ENCODE assay signal across 22 mouse cellular contexts in the genomic region with DNA sequence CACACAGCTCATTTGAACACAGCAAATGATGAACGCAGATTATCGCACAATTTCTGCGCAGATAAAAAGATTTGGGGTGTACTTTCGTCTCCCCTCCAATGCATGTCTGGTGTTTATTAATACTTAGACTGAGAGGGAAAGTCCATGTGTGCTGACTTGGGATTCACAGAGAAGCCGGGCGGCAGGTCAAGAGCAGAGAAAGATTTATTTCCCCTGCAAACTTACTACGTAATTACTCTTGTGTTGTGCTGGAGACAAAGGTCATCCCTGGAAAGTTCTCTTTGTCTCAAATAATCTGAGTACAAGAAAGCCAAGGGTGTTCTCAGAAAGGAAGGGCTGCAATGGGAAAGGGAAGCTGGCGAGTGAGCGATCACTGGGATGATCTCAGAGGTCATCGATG.
A peak's percentile ranks its signal among the peaks of the same experiment; 100 is the strongest.
DNase-seq lines count a peak whose midpoint lies in the region; ATAC-seq and TF ChIP-seq lines count a peak whose summit lies in the region.
"Had no signal": no experiment of that assay in that cellular context is flagged by ENCODE, and none has a peak within 500 bp of the region (broad histone marks: within the 10 kb centered on the region; RNA-seq: fewer than 3 reads in every experiment).

No protein-coding gene starts in this region.

- no peak overlapping the region for H3K27ac ChIP-seq in stomach, embryonic 14.5 days (ENCODE audit: low read length)
- no peak overlapping the region for H3K27ac ChIP-seq in stomach, postnatal 0 days (replicated peaks)
- H3K27ac ChIP-seq in kidney, postnatal 0 days = no peak overlapping the region
- H3K27ac ChIP-seq in midbrain, embryonic 11.5 days (ENCODE audit: low read depth, low read length) = no peak overlapping the region
- H3K27ac ChIP-seq: heart, adult 2 months; heart, embryonic 15.5 days; hindbrain, embryonic 10.5 days; limb, embryonic 13.5 days; liver, embryonic 14.5 days had no signal

- H3K27me3 ChIP-seq in stomach, embryonic 14.5 days (ENCODE audit: control insufficient read depth, insufficient read depth, low read length) = no peaks in the 10 kb centered on the region
- no peaks in the 10 kb centered on the region for H3K27me3 ChIP-seq in stomach, postnatal 0 days (ENCODE audit: control insufficient read depth, insufficient read depth, low read length)
- no peaks in the 10 kb centered on the region for H3K27me3 ChIP-seq in kidney, postnatal 0 days (ENCODE audit: insufficient read depth, low read length)
- H3K27me3 ChIP-seq in midbrain, embryonic 11.5 days (ENCODE audit: control insufficient read depth, insufficient read depth, low read length) = no peaks in the 10 kb centered on the region
- H3K27me3 ChIP-seq: heart, embryonic 15.5 days; limb, embryonic 13.5 days had no signal

- no peak overlapping the region for H3K4me3 ChIP-seq in stomach, embryonic 14.5 days (ENCODE audit: low read depth, low read length)
- H3K4me3 ChIP-seq in stomach, postnatal 0 days (ENCODE audit: low read depth, low read length) = no peak overlapping the region
- H3K4me3 ChIP-seq in kidney, postnatal 0 days (replicated peaks; ENCODE audit: low read depth, low read length) = no peak overlapping the region
- H3K4me3 ChIP-seq in midbrain, embryonic 11.5 days (ENCODE audit: low read depth, low read length) = no peak overlapping the region
- H3K4me3 ChIP-seq: erythroblast, embryonic 14.5 days; heart, adult 2 months; heart, embryonic 15.5 days; hindbrain, embryonic 10.5 days; limb, embryonic 13.5 days; myocyte had no signal

- H3K4me1 ChIP-seq in stomach, embryonic 14.5 days (ENCODE audit: control insufficient read depth, insufficient read depth, low read length) = peaks cover 3% of the 10 kb centered on the region; the same call in 1 of the 2 replicates
- H3K4me1 ChIP-seq in stomach, postnatal 0 days (replicated peaks; ENCODE audit: control insufficient read depth, insufficient read depth) = no peaks in the 10 kb centered on the region
- H3K4me1 ChIP-seq in kidney, postnatal 0 days (replicated peaks; ENCODE audit: insufficient read depth, low read length) = no peaks in the 10 kb centered on the region
- peaks cover 2% of the 10 kb centered on the region; the same call in 1 of the 2 replicates for H3K4me1 ChIP-seq in midbrain, embryonic 11.5 days (ENCODE audit: control insufficient read depth, insufficient read depth, low read length)
- H3K4me1 ChIP-seq: heart, embryonic 15.5 days; limb, embryonic 13.5 days had no signal

- no peak for ATAC-seq in stomach, embryonic 14.5 days (ENCODE audit: insufficient number of reproducible peaks, insufficient read depth, low FRiP score, low read depth)
- ATAC-seq in stomach, postnatal 0 days (ENCODE audit: low FRiP score, low TSS enrichment) = no peak
- no peak for ATAC-seq in kidney, postnatal 0 days (replicated peaks; ENCODE audit: low FRiP score, low read depth)
- no peak for ATAC-seq in midbrain, embryonic 11.5 days (ENCODE audit: low FRiP score)
- ATAC-seq: forebrain, embryonic 16.5 days; inflammation-experienced regulatory T-cells, adult 6 months had no signal

- H3K9ac ChIP-seq in stomach, embryonic 14.5 days (replicated peaks; ENCODE audit: low read depth, low read length) = no peak overlapping the region
- H3K9ac ChIP-seq in stomach, postnatal 0 days (ENCODE audit: low read length) = no peak overlapping the region
- H3K9ac ChIP-seq in kidney, postnatal 0 days (ENCODE audit: low read depth, low read length) = no peak overlapping the region
- H3K9ac ChIP-seq in midbrain, embryonic 11.5 days (ENCODE audit: low read length) = no peak overlapping the region
- H3K9ac ChIP-seq: heart, embryonic 15.5 days; limb, embryonic 13.5 days; liver, embryonic 14.5 days had no signal

- H3K36me3 ChIP-seq in stomach, embryonic 14.5 days (ENCODE audit: control insufficient read depth, insufficient read depth, low read length) = no peaks in the 10 kb centered on the region
- H3K36me3 ChIP-seq in stomach, postnatal 0 days (ENCODE audit: control insufficient read depth, insufficient read depth, low read length) = no peaks in the 10 kb centered on the region
- H3K36me3 ChIP-seq in kidney, postnatal 0 days (ENCODE audit: insufficient read depth, low read length) = no peaks in the 10 kb centered on the region
- no peaks in the 10 kb centered on the region for H3K36me3 ChIP-seq in midbrain, embryonic 11.5 days (ENCODE audit: control insufficient read depth, insufficient read depth, low read length)
- H3K36me3 ChIP-seq: heart, embryonic 15.5 days; hindbrain, embryonic 10.5 days; limb, embryonic 13.5 days had no signal

- TF ChIP-seq EP300 in stomach, postnatal 0 days (optimal IDR thresholded peaks at IDR 0.05) = no peak

- H3K9me3 ChIP-seq in stomach, embryonic 14.5 days (ENCODE audit: control insufficient read depth, low read depth, low read length) = no peaks in the 10 kb centered on the region
- H3K9me3 ChIP-seq in stomach, postnatal 0 days (ENCODE audit: control insufficient read depth, low read length) = no peaks in the 10 kb centered on the region
- no peaks in the 10 kb centered on the region for H3K9me3 ChIP-seq in kidney, postnatal 0 days (replicated peaks; ENCODE audit: low read length)
- no peaks in the 10 kb centered on the region for H3K9me3 ChIP-seq in midbrain, embryonic 11.5 days (ENCODE audit: control insufficient read depth, low read length)
- H3K9me3 ChIP-seq: heart, embryonic 15.5 days; hindbrain, embryonic 10.5 days; limb, embryonic 13.5 days had no signal

- no peak for TF ChIP-seq CTCF in stomach, postnatal 0 days (IDR thresholded peaks at IDR 0.05; ENCODE audit: low read depth)
- TF ChIP-seq CTCF in kidney, postnatal 0 days (IDR thresholded peaks at IDR 0.05; ENCODE audit: low read depth) = no peak

- 0 out of 2 replicates have a peak overlapping the region, but pooled peaks have one; percentile 14 for H3K4me2 ChIP-seq in stomach, embryonic 14.5 days (replicated peaks; ENCODE audit: low read depth, low read length)
- H3K4me2 ChIP-seq in stomach, postnatal 0 days (replicated peaks; ENCODE audit: low read depth) = no peak overlapping the region
- no peak overlapping the region for H3K4me2 ChIP-seq in kidney, postnatal 0 days (ENCODE audit: low read length)
- H3K4me2 ChIP-seq in midbrain, embryonic 11.5 days = no peak overlapping the region
- H3K4me2 ChIP-seq: heart, embryonic 15.5 days; limb, embryonic 13.5 days had no signal

- 47% methylated on average over 10 of the region's 10 CpGs for WGBS in stomach, embryonic 14.5 days
- 54% methylated on average over 10 of the region's 10 CpGs for WGBS in stomach, postnatal 0 days
- 46% methylated on average over 10 of the region's 10 CpGs for WGBS in kidney, postnatal 0 days
- WGBS in midbrain, embryonic 11.5 days = 89% methylated on average over 10 of the region's 10 CpGs

- peak; percentile 20 for DNase-seq in adrenal gland, adult 2 months
- no peak for DNase-seq in adrenal gland, postnatal 4 days (ENCODE audit: low spot score in 2 of 2)
- no peak for DNase-seq in stomach, postnatal 0 days (ENCODE audit: low spot score)
- peak; percentile 50 for DNase-seq in kidney, postnatal 0 days (ENCODE audit: low spot score)
- DNase-seq in gastrocnemius, postnatal 4 days (ENCODE audit: low spot score in 2 of 2) = no peak
- DNase-seq in neural tube, embryonic 10.5 days (ENCODE audit: extremely low spot score, low spot score) = no peak
- DNase-seq in midbrain, embryonic 11.5 days (ENCODE audit: low spot score, missing footprints) = no peak
- DNase-seq: cerebellum, postnatal 14 days; heart, adult 2 months; layer of hippocampus, adult 9-11 months; midbrain, embryonic 14.5 days; retina, postnatal 1 day; thymus, postnatal 25 days had no signal

Comparison
In these comparisons a context has a peak if more than half of its experiments do, and no peak if none do; other contexts are left out.
1. DNase-seq: peak in adrenal gland, adult 2 months (single experiment) and kidney, postnatal 0 days (single experiment); none in adrenal gland, postnatal 4 days (0 of 2), stomach, postnatal 0 days (single experiment), gastrocnemius, postnatal 4 days (0 of 2), neural tube, embryonic 10.5 days (single experiment) and midbrain, embryonic 11.5 days (single experiment).